Mouse (Mus musculus) forebrain, embryonic 12.5 days (tissue): ENCODE data around the gene Acap3. TPM values are rescaled to one million over a fixed set of nuclear protein-coding genes. Genes with fewer than 3 reads are reported as not detected.

ENCODE experiments used
- ATAC-seq: fragments of 200-750 bp; cut with Nextera tagmentation; 2 replicates; pipeline ENCODE4 v1.8.0; 2017; ENCODE audit warnings: moderate TSS enrichment; ENCODE audit not compliant: low FRiP score
- H3K27ac ChIP-seq: fragments of 300-500 bp; sonication (generic); 2 replicates; pipeline ENCODE4 v1.5.1; 2016; ENCODE audit warnings: mild to moderate bottlenecking
- H3K27me3 ChIP-seq: fragments of 300-500 bp; sonication (generic); 2 replicates; pipeline ENCODE4 v1.6.1; 2016; ENCODE audit warnings: mild to moderate bottlenecking
- H3K36me3 ChIP-seq: fragments of 300-500 bp; sonication (generic); replicated peaks from 2 replicates; pipeline ENCODE4 v1.6.1; 2016; ENCODE audit warnings: mild to moderate bottlenecking
- H3K4me1 ChIP-seq: fragments of 300-500 bp; sonication (generic); 2 replicates; pipeline ENCODE4 v1.6.1; 2016
- H3K4me2 ChIP-seq: fragments of 300-500 bp; sonication (generic); 2 replicates; pipeline ENCODE4 v1.6.1; 2016; ENCODE audit warnings: mild to moderate bottlenecking, moderate library complexity
- H3K4me3 ChIP-seq: fragments of 300-500 bp; sonication (generic); replicated peaks from 2 replicates; pipeline ENCODE4 v1.5.1; 2016; ENCODE audit warnings: mild to moderate bottlenecking
- H3K9ac ChIP-seq: fragments of 300-500 bp; sonication (generic); 2 replicates; pipeline ENCODE4 v1.6.1; 2016; ENCODE audit warnings: mild to moderate bottlenecking
- H3K9me3 ChIP-seq: fragments of 300-500 bp; sonication (generic); 2 replicates; pipeline ENCODE4 v1.6.1; 2016
- WGBS: fragments of 180-500 bp; shearing (Covaris S2); methylation state at CpG from one replicate; pipeline ENCODE4 v1.1.7; 2016; 5-methylcytosine and 5-hydroxymethylcytosine counted together
- microRNA-seq: library from miRNA; unstranded; fragments of <30 nt; microRNA quantifications from one replicate; pipeline ENCODE4, GENCODE M21; 2017
- polyA plus RNA-seq: library from polyadenylated mRNA; unstranded; fragments of >200 nt; fragmentation: Nextera tagmentation; extraction: Ambion mirVana; gene quantifications from 2 replicates; pipeline ENCODE4 v1.2.1, GENCODE M21; 2016

Gene Acap3
- polyA plus RNA-seq, 1 experiment from 2014 or later, result 47.9 TPM

- Histone ChIP-seq H3K4me2 (no peak overlapping the region), H3K4me3 (no peak overlapping the region), H3K36me3 (peaks cover 81% of the 10 kb centered on the region), H3K9me3 (no peaks in the 10 kb centered on the region), H3K27ac (no peak overlapping the region), H3K9ac (no peak overlapping the region), H3K27me3 (no peaks in the 10 kb centered on the region), H3K4me1 (no peaks in the 10 kb centered on the region)
- no peak for ATAC-seq
- 95% methylated on average over 6 of the region's 6 CpGs for WGBS
Measured at GRCm38 (mm10) chr4:155955491-155955890, 63.9 kb downstream of the Acap3 start.

Small RNA genes lying within 50 kb of the gene (microRNA-seq; reads per million reads assigned to microRNA genes)
- gene Gm22991, result not detected

Other genes starting within 250 kb of the Acap3 start
- gene Gm10563, start 246.4 kb upstream of the Acap3 start, polyA plus RNA-seq, result not detected in 2 replicates
- gene Mmp23, start 238.4 kb upstream of the Acap3 start, polyA plus RNA-seq, result 2.2 and 2.4 TPM in 2 replicates
- gene Mib2, start 222.6 kb upstream of the Acap3 start, polyA plus RNA-seq, result 30.7 and 35.8 TPM in 2 replicates
- gene Fndc10, start 197.5 kb upstream of the Acap3 start, polyA plus RNA-seq, result 2.4 and 5.9 TPM in 2 replicates
- gene Ssu72, start 187.0 kb upstream of the Acap3 start, polyA plus RNA-seq, result 137 and 139 TPM in 2 replicates
- gene Tmem240, start 157.0 kb upstream of the Acap3 start, polyA plus RNA-seq, result 2.5 and 3.2 TPM in 2 replicates
- 95.3 and 99.0 TPM in 2 replicates for gene Atad3a, start 130.7 kb upstream of the Acap3 start, polyA plus RNA-seq
- gene Vwa1, start 117.1 kb upstream of the Acap3 start, polyA plus RNA-seq, result 9.8 and 11.5 TPM in 2 replicates
- gene Tmem88b, start 105.9 kb upstream of the Acap3 start, polyA plus RNA-seq, result 0.22 and 0.35 TPM in 2 replicates
- not detected in 2 replicates for gene Ankrd65, start 101.4 kb upstream of the Acap3 start, polyA plus RNA-seq
- 209 and 210 TPM in 2 replicates for gene Mrpl20, start 88.9 kb upstream of the Acap3 start, polyA plus RNA-seq
- 195 and 202 TPM in 2 replicates for gene Ccnl2, start 79.3 kb upstream of the Acap3 start, polyA plus RNA-seq
- 131 and 132 TPM in 2 replicates for gene Aurkaip1, start 60.5 kb upstream of the Acap3 start, polyA plus RNA-seq
- 22.9 and 24.3 TPM in 2 replicates for gene Mxra8, start 52.1 kb upstream of the Acap3 start, polyA plus RNA-seq
- gene Dvl1, start 44.4 kb upstream of the Acap3 start, polyA plus RNA-seq, result 6.1 and 9.2 TPM in 2 replicates
- 0.51 and 0.61 TPM in 2 replicates for gene Tas1r3, start 28.5 kb upstream of the Acap3 start, polyA plus RNA-seq
- gene Cptp, start 22.4 kb upstream of the Acap3 start, polyA plus RNA-seq, result 17.9 and 23.4 TPM in 2 replicates
- gene Ints11, start 22.3 kb upstream of the Acap3 start, polyA plus RNA-seq, result 92.2 and 94.1 TPM in 2 replicates
- gene Pusl1, start within 50 bp of the Acap3 start, polyA plus RNA-seq, result 44.6 and 48.8 TPM in 2 replicates
- gene Ube2j2, start 52.0 kb downstream of the Acap3 start, polyA plus RNA-seq, result 154 and 159 TPM in 2 replicates
- 10.9 and 11.6 TPM in 2 replicates for gene C1qtnf12, start 70.5 kb downstream of the Acap3 start, polyA plus RNA-seq
- gene B3galt6, start 100.8 kb downstream of the Acap3 start, polyA plus RNA-seq, result 16.4 and 18.6 TPM in 2 replicates
- 115 and 117 TPM in 2 replicates for gene Sdf4, start 101.0 kb downstream of the Acap3 start, polyA plus RNA-seq
- gene Tnfrsf4, start 122.0 kb downstream of the Acap3 start, polyA plus RNA-seq, result 0.70 and 1.2 TPM in 2 replicates
- gene Tnfrsf18, start 134.3 kb downstream of the Acap3 start, polyA plus RNA-seq, result 1.3 and 1.4 TPM in 2 replicates
- 0.22 and 0.37 TPM in 2 replicates for gene Ttll10, start 167.6 kb downstream of the Acap3 start, polyA plus RNA-seq
- 68.9 and 69.0 TPM in 2 replicates for gene 9430015G10Rik, start 218.2 kb downstream of the Acap3 start, polyA plus RNA-seq
- 1.2 and 1.3 TPM in 2 replicates for gene Rnf223, start 238.7 kb downstream of the Acap3 start, polyA plus RNA-seq